In the genomic region with DNA sequence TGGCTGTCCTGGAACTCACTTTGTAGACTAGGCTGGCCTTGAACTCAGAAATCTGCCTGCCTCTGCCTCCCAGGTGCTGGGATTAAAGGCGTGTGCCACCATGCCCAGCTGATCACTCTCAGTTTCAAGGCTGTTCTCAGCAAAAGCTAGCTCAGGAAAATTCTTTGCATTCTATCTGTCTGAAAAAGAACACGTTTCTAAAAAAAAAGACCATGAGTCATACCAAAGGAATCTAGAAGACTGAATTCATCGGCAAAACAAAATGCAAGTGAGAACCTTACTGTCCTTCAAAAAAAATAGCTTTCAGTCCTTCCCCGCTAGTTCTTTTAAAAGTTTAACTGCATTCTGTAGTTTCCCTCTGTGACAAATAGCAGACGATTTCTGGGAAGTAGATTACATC, we compare ENCODE assay signal across 24 mouse cellular contexts.
DNase-seq lines count a peak whose midpoint lies in the region; ATAC-seq and TF ChIP-seq lines count a peak whose summit lies in the region.
"Had no signal": no experiment of that assay in that cellular context is flagged by ENCODE, and none has a peak within 500 bp of the region (broad histone marks: within the 10 kb centered on the region; RNA-seq: fewer than 3 reads in every experiment).

No protein-coding gene starts in this region.

- no peak overlapping the region for H3K9ac ChIP-seq in intestine, embryonic 16.5 days (ENCODE audit: low read depth, low read length)
- H3K9ac ChIP-seq: embryonic facial prominence, embryonic 15.5 days; heart, embryonic 13.5 days; hindbrain, embryonic 15.5 days had no signal

- WGBS in intestine, embryonic 16.5 days = 64% methylated on average over 5 of the region's 5 CpGs

- peak overlapping the region; percentile 53; the same call in 1 of the 2 replicates for H3K27ac ChIP-seq in layer of hippocampus, adult 2 months
- no peak overlapping the region for H3K27ac ChIP-seq in intestine, embryonic 16.5 days (ENCODE audit: low read length)
- H3K27ac ChIP-seq: embryonic facial prominence, embryonic 15.5 days; forebrain, embryonic 10.5 days; heart, embryonic 13.5 days; hindbrain, embryonic 15.5 days had no signal

- TF ChIP-seq CTCF in layer of hippocampus, adult 2 months (conservative IDR thresholded peaks at IDR 0.05) = no peak

- no peak for ATAC-seq in intestine, embryonic 16.5 days
- ATAC-seq: CD4-positive, CD25-positive, alpha-beta regulatory T cell, adult 4 months; forebrain, embryonic 14.5 days; intestine, postnatal 0 days had no signal

- H3K36me3 ChIP-seq in intestine, embryonic 16.5 days (ENCODE audit: control insufficient read depth, insufficient read depth, low read length) = no peaks in the 10 kb centered on the region
- H3K36me3 ChIP-seq: embryonic facial prominence, embryonic 15.5 days; forebrain, embryonic 10.5 days; G1E; heart, embryonic 13.5 days; hindbrain, embryonic 15.5 days had no signal

- no peaks in the 10 kb centered on the region for H3K27me3 ChIP-seq in intestine, embryonic 16.5 days (replicated peaks; ENCODE audit: control insufficient read depth, insufficient read depth, low read length)
- H3K27me3 ChIP-seq: embryonic facial prominence, embryonic 15.5 days; heart, embryonic 13.5 days; hindbrain, embryonic 15.5 days had no signal

- H3K9me3 ChIP-seq in intestine, embryonic 16.5 days (ENCODE audit: control insufficient read depth, low read length) = no peaks in the 10 kb centered on the region
- H3K9me3 ChIP-seq: embryonic facial prominence, embryonic 15.5 days; forebrain, embryonic 10.5 days; heart, embryonic 13.5 days; hindbrain, embryonic 15.5 days had no signal

- DNase-seq in layer of hippocampus, adult 2 months (ENCODE audit: low spot score in 2 of 2) = no peak
- no peak for DNase-seq in layer of hippocampus, adult 9-10 months (ENCODE audit: low spot score)
- DNase-seq in right cerebral cortex, adult 18-20 months = peak; percentile 24
- no peak for DNase-seq in right cerebral cortex, postnatal 14 days
- peak; percentile 11 for DNase-seq in NIH3T3 (ENCODE audit: low read depth)
- DNase-seq in telencephalon, adult 2 months (ENCODE audit: low read depth, low spot score) = peak; percentile 77
- no peak for DNase-seq in urinary bladder, postnatal 14 days (ENCODE audit: low spot score)
- DNase-seq: adrenal gland, postnatal 14 days; B cell, adult 2 months; cerebellum, adult 18-20 months; cerebellum, adult 9-11 months; cerebellum, postnatal 36 days; gastrocnemius, postnatal 14 days; heart, postnatal 36 days had no signal

- no peaks in the 10 kb centered on the region for H3K4me1 ChIP-seq in intestine, embryonic 16.5 days (ENCODE audit: control insufficient read depth, insufficient read depth, low read length)
- H3K4me1 ChIP-seq: embryonic facial prominence, embryonic 15.5 days; forebrain, embryonic 10.5 days; heart, embryonic 13.5 days; hindbrain, embryonic 15.5 days had no signal

- H3K4me2 ChIP-seq in intestine, embryonic 16.5 days (ENCODE audit: low read depth, low read length) = no peak overlapping the region
- H3K4me2 ChIP-seq: embryonic facial prominence, embryonic 15.5 days; heart, embryonic 13.5 days; hindbrain, embryonic 15.5 days had no signal

- no peak overlapping the region for H3K4me3 ChIP-seq in layer of hippocampus, adult 2 months
- H3K4me3 ChIP-seq in intestine, embryonic 16.5 days (ENCODE audit: low read length) = no peak overlapping the region
- H3K4me3 ChIP-seq: embryonic facial prominence, embryonic 15.5 days; erythroblast, embryonic 14.5 days; forebrain, embryonic 10.5 days; heart, embryonic 13.5 days; hindbrain, embryonic 15.5 days had no signal

Comparison
In these comparisons a context has a peak if more than half of its experiments do, and no peak if none do; other contexts are left out.
1. DNase-seq: peak in right cerebral cortex, adult 18-20 months (single experiment), NIH3T3 (single experiment) and telencephalon, adult 2 months (single experiment); none in layer of hippocampus, adult 2 months (0 of 2), layer of hippocampus, adult 9-10 months (single experiment), right cerebral cortex, postnatal 14 days (single experiment) and urinary bladder, postnatal 14 days (single experiment).